Mouse (Mus musculus) C2C12 (cell line): ENCODE data around the gene Pigq. TPM values are rescaled to one million over a fixed set of nuclear protein-coding genes. Genes with fewer than 3 reads are reported as not detected.

Experiments used
- H3K27me3 ChIP-seq: one replicate; pipeline ENCODE4 v1.6.1; 2011; ENCODE audit not compliant: control insufficient read depth, insufficient read depth, insufficient read length
- H3K36me3 ChIP-seq: one replicate; pipeline ENCODE4 v1.6.1; 2011; ENCODE audit not compliant: control insufficient read depth, insufficient read depth
- H3K4me3 ChIP-seq: one replicate; pipeline ENCODE4 v1.5.1; 2011; ENCODE audit warnings: mild to moderate bottlenecking, control low read depth; ENCODE audit not compliant: poor library complexity, insufficient read depth, severe bottlenecking
- H3K79me2 ChIP-seq: one replicate; pipeline ENCODE4 v1.6.1; 2011; ENCODE audit not compliant: control insufficient read depth, insufficient read depth
- H3K79me3 ChIP-seq: one replicate; pipeline ENCODE4 v1.6.1; 2011; ENCODE audit warnings: low read depth, control low read depth
- H3ac ChIP-seq: one replicate; pipeline ENCODE3; 2011; ENCODE audit warnings: low read depth; ENCODE audit not compliant: control insufficient read depth, insufficient read length
- CEBPB ChIP-seq: IDR thresholded peaks from one replicate; pipeline ENCODE4 v1.6.1; 2011; ENCODE audit warnings: low read depth, mild to moderate bottlenecking, control low read depth, moderate library complexity
- CTCF ChIP-seq: IDR thresholded peaks from one replicate; pipeline ENCODE4 v1.5.1; 2011; ENCODE audit not compliant: control insufficient read depth, insufficient read depth, insufficient read length
- FOSL1 ChIP-seq: IDR thresholded peaks from one replicate; pipeline ENCODE4 v1.8.0; 2011; ENCODE audit warnings: mild to moderate bottlenecking, low read length; ENCODE audit not compliant: poor library complexity, insufficient read depth, severe bottlenecking
- MAX ChIP-seq: IDR thresholded peaks from one replicate; pipeline ENCODE4 v1.6.1; 2011; ENCODE audit warnings: mild to moderate bottlenecking, control low read depth
- MYOD1 ChIP-seq: IDR thresholded peaks from one replicate; pipeline ENCODE4 v1.6.1; 2011; ENCODE audit warnings: low read depth; ENCODE audit not compliant: control insufficient read depth, insufficient read length
- MYOG ChIP-seq: IDR thresholded peaks from one replicate; pipeline ENCODE4 v1.6.1; 2011; ENCODE audit not compliant: control insufficient read depth, insufficient read length; ENCODE audit errors: extremely low read depth
- USF1 ChIP-seq: IDR thresholded peaks from one replicate; pipeline ENCODE4 v1.6.1; 2011; ENCODE audit warnings: low read depth, mild to moderate bottlenecking, control low read depth, moderate library complexity
- polyA plus RNA-seq: library from polyadenylated mRNA; unstranded; fragments of >200 nt; fragmentation: generic; extraction: Trizol; gene quantifications from one replicate; pipeline ENCODE4 v1.2.1, GENCODE M21; 2012; ENCODE audit warnings: missing spikeins

Gene Pigq
- polyA plus RNA-seq, 1 experiment: 43.5 TPM

- peaks cover 57% of the 10 kb centered on the region for H3K79me2 ChIP-seq
- no peaks in the 10 kb centered on the region for H3K27me3 ChIP-seq
- no peak for TF ChIP-seq MYOD1
- TF ChIP-seq CTCF: no peak
- TF ChIP-seq MAX: no peak
- no peak for TF ChIP-seq FOSL1
- TF ChIP-seq CEBPB: no peak
- TF ChIP-seq MYOG: no peak
- no peak for TF ChIP-seq USF1
- peaks cover under 1% of the 10 kb centered on the region for H3K36me3 ChIP-seq
- peak overlapping the region; percentile 86 for H3K4me3 ChIP-seq
- H3K79me3 ChIP-seq: peaks cover 53% of the 10 kb centered on the region
- peak overlapping the region; percentile 73 for H3ac ChIP-seq
Observed at GRCm38 (mm10) chr17:25984556-25985305, 40.0 kb upstream of the Pigq start.

DNA sequence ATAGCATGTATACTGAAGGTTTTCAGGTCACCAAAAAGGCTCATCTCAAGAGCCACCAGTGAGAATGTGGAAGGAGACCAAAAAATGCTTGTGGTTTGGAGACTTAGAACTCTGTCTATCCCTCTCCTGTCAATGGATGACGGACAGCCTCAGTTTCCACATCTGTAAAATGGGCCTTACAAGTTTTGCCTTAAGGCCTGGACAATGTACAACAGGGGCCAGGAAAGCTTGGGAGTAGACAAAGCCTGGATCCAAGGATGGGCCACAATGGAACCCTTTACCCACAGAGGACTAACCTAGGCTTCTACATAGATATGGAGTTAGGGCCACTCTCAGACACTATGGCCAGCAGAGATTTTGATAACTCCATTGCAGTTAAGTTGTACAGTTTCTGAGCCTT lies 39.3 kb upstream of the Pigq start:
- no peak overlapping the region for H3ac ChIP-seq
- H3K79me3 ChIP-seq: peaks cover 58% of the 10 kb centered on the region
- no peak overlapping the region for H3K4me3 ChIP-seq
- H3K36me3 ChIP-seq: no peaks in the 10 kb centered on the region
- H3K27me3 ChIP-seq: no peaks in the 10 kb centered on the region
- TF ChIP-seq MYOG: no peak
- H3K79me2 ChIP-seq: peaks cover 64% of the 10 kb centered on the region

DNA sequence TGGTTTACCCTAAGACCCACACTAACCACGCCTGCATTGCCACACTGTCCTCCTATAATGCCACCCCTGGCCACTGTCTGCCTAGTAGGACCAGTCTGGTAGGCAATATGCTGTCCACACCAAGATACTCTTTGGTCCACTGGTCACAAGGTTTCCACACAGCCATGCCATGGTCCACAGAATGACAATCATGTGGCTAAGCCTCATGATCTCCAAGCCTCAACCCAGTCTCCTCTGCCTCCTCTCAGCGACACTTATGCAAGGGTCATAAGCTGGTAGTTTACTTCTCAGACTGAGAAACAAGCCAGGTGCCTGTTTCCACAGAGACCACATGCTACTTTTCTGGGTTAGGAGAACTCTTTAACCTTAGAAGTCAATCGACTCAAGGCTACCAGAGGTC lies 38.2 kb upstream of the Pigq start:
- Histone ChIP-seq H3K79me2 (peaks cover 75% of the 10 kb centered on the region), H3K36me3 (no peaks in the 10 kb centered on the region), H3K27me3 (no peaks in the 10 kb centered on the region), H3K79me3 (peaks cover 70% of the 10 kb centered on the region), H3K4me3 (no peak overlapping the region), H3ac (no peak overlapping the region)
- TF ChIP-seq CTCF (no peak), MYOG (no peak), FOSL1 (no peak), MAX (no peak), USF1 (no peak), CEBPB (no peak), MYOD1 (no peak)

DNA sequence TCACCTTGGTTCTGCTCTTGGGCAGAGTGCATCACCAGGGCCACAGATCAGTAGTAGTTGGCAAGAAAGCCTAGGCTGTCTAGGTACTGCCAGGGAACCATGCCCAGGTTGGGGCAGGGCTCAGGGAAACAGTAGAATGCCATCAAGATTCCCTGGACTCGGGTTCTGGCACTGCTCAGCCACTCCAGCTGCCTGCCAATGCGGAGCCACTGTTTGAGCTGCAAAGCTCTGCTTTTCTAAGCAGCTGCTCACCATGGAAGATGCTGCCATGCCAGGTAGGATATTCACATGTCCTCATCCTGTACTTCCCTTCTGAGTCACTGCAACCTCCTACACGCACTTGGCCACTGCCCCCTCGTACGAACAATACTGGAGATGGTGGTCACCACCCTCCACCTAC lies 36.1 kb upstream of the Pigq start:
- Histone ChIP-seq H3K27me3 (no peaks in the 10 kb centered on the region), H3K36me3 (no peaks in the 10 kb centered on the region), H3ac (no peak overlapping the region), H3K79me3 (peaks cover 80% of the 10 kb centered on the region), H3K4me3 (no peak overlapping the region), H3K79me2 (peaks cover 95% of the 10 kb centered on the region)
- no peak for TF ChIP-seq MAX
- no peak for TF ChIP-seq FOSL1
- TF ChIP-seq CEBPB: no peak
- TF ChIP-seq MYOD1: no peak
- no peak for TF ChIP-seq CTCF
- TF ChIP-seq USF1: no peak
- no peak for TF ChIP-seq MYOG

DNA sequence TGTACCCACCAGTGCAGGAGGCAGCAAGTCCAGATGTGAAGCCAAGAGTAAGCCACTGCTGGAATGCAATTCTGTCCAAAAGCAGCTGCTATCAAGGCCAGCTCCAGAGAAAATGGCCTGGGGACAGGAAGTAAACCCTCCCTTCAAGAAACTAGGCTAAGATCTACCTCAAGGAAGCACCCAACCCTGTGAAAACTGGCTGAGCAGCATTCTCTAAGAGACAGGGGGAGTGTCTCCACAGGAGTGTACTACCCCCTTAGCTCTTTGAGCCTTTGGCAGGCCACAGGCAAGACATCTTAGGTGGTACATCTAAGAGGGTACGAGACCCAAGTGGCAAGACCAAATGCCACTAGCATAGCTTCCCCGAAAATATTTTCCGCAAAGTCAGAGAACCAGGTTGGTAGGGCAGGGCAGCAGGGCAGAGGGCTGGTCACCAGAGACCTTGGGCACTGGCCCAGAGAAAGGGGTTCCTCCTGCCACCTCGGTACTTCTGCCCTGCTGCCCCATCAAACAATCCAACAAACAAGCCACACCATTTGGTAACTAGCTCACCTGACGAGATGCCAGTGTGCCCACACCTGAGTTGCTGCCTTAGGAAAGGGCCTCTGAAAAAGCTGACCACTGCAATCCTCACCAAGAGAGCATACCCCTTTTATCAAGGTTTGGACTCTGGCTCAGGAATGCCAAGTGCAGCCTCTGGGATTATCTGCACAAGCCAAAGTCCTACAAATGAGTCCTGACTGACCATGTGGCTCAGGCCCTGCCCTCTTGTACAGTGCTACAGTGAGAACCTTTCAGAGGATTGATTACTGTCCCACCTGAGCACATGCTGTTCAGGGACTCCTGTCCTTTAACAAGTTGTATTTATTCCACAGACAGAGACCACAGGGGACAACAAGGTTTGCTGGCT lies 35.3 kb upstream of the Pigq start:
- Histone ChIP-seq H3K27me3 (no peaks in the 10 kb centered on the region), H3ac (no peak overlapping the region), H3K4me3 (no peak overlapping the region), H3K79me2 (peaks cover 99% of the 10 kb centered on the region), H3K79me3 (peaks cover 79% of the 10 kb centered on the region), H3K36me3 (no peaks in the 10 kb centered on the region)
- TF ChIP-seq CTCF: no peak
- no peak for TF ChIP-seq FOSL1
- TF ChIP-seq CEBPB: no peak
- no peak for TF ChIP-seq MAX
- no peak for TF ChIP-seq MYOG
- no peak for TF ChIP-seq MYOD1
- no peak for TF ChIP-seq USF1
